Mouse (Mus musculus) liver, embryonic 12.5 days (tissue): ENCODE measurements around the gene Gpr87. TPM values are rescaled to one million over a fixed set of nuclear protein-coding genes. Genes with fewer than 3 reads are reported as not detected.

ENCODE experiments used
- ATAC-seq: fragments of 200-750 bp; cut with Nextera tagmentation; 2 replicates; pipeline ENCODE4 v1.8.0; 2017; ENCODE audit warnings: moderate number of reproducible peaks, mild to moderate bottlenecking, moderate library complexity
- H3K27ac ChIP-seq: fragments of 300-500 bp; sonication (generic); 2 replicates; pipeline ENCODE4 v1.5.1; 2016; ENCODE audit warnings: mild to moderate bottlenecking
- H3K27me3 ChIP-seq: fragments of 300-500 bp; sonication (generic); replicated peaks from 2 replicates; pipeline ENCODE4 v1.6.1; 2016; ENCODE audit warnings: mild to moderate bottlenecking, moderate library complexity
- H3K36me3 ChIP-seq: fragments of 300-500 bp; sonication (generic); 2 replicates; pipeline ENCODE4 v1.6.1; 2016; ENCODE audit warnings: mild to moderate bottlenecking, moderate library complexity
- H3K4me1 ChIP-seq: fragments of 300-500 bp; sonication (generic); 2 replicates; pipeline ENCODE4 v1.6.1; 2016
- H3K4me2 ChIP-seq: fragments of 300-500 bp; sonication (generic); 2 replicates; pipeline ENCODE4 v1.6.1; 2016; ENCODE audit warnings: mild to moderate bottlenecking, moderate library complexity
- H3K4me3 ChIP-seq: fragments of 300-500 bp; sonication (generic); 2 replicates; pipeline ENCODE4 v1.5.1; 2016; ENCODE audit warnings: mild to moderate bottlenecking, moderate library complexity
- H3K9ac ChIP-seq: fragments of 300-500 bp; sonication (generic); 2 replicates; pipeline ENCODE4 v1.6.1; 2016; ENCODE audit warnings: mild to moderate bottlenecking, moderate library complexity
- H3K9me3 ChIP-seq: fragments of 300-500 bp; sonication (generic); replicated peaks from 2 replicates; pipeline ENCODE4 v1.6.1; 2016; ENCODE audit warnings: mild to moderate bottlenecking, moderate library complexity
- WGBS: fragments of 180-500 bp; shearing (Covaris S2); methylation state at CpG from one replicate; pipeline ENCODE4 v1.1.7; 2016; ENCODE audit not compliant: insufficient replicate concordance; 5-methylcytosine and 5-hydroxymethylcytosine counted together
- polyA plus RNA-seq: library from polyadenylated mRNA; unstranded; fragments of >200 nt; fragmentation: Nextera tagmentation; extraction: Ambion mirVana; gene quantifications from 2 replicates; pipeline ENCODE4 v1.2.1, GENCODE M21; 2016

Gpr87 gene
- 0.08 TPM in 1 of 2 replicates, not detected in the other for polyA plus RNA-seq

DNA sequence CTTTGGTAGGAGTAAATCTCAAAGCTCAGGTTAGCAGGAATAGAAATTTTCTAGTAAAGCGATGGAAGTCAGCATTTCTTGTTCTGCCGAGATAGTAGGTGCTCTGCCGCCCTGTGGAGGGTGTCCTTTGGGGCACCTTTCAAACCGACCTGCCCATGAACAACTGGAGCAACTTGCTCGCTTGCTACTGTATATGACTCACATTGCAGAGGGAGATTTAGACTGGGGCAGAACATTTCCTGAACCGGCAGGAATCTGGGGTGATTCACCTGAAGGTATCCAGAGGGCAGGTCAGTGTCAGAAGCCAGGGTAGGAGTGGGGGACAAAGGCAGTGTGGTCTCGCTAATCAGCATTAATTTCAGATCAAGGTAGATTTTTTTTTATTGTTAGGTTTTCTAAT, at the start of gene Gpr87:
Gpr87 (minus strand) TSS at position 167 of the 400 bp plus-strand sequence.
- no peak within 1 kb of the TSS for H3K4me3 ChIP-seq
- no peak for ATAC-seq
- H3K27me3 ChIP-seq = no peaks in the 10 kb centered on the region
- no peak within 1 kb of the TSS for H3K4me2 ChIP-seq
- no peak within 1 kb of the TSS for H3K27ac ChIP-seq
- H3K4me1 ChIP-seq = no peaks in the 10 kb centered on the region
- H3K9ac ChIP-seq = no peak within 1 kb of the TSS
- WGBS = 71% methylated on average over 7 of the region's 7 CpGs
- no peaks in the 10 kb centered on the region for H3K9me3 ChIP-seq
- no peaks in the 10 kb centered on the region for H3K36me3 ChIP-seq

DNA sequence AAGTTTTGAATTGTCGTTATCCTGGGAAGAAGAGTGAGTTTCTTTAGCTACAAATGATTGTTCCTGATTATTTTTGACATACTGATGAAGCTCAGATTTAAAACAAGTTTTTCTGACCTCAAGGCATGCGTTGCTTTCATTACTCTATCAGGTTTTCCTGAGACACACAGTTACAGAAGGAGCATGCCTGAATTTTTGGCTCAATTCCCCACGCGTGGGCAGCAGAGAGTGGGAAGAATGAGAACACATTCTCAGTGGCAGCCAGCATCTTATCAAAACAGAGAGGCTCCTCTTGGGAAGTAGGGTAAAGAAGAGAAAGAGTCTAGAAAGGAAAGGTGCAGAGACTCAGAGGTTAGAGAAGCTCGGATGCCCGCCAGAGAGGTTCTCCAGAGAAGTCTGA, 48.5 kb upstream of the Gpr87 start:
- Histone ChIP-seq H3K36me3 (no peaks in the 10 kb centered on the region), H3K4me2 (no peak overlapping the region), H3K9me3 (no peaks in the 10 kb centered on the region), H3K9ac (no peak overlapping the region), H3K4me1 (no peaks in the 10 kb centered on the region), H3K4me3 (no peak overlapping the region), H3K27ac (no peak overlapping the region), H3K27me3 (no peaks in the 10 kb centered on the region)
- WGBS = 65% methylated on average over 6 of the region's 6 CpGs
- ATAC-seq = no peak

DNA sequence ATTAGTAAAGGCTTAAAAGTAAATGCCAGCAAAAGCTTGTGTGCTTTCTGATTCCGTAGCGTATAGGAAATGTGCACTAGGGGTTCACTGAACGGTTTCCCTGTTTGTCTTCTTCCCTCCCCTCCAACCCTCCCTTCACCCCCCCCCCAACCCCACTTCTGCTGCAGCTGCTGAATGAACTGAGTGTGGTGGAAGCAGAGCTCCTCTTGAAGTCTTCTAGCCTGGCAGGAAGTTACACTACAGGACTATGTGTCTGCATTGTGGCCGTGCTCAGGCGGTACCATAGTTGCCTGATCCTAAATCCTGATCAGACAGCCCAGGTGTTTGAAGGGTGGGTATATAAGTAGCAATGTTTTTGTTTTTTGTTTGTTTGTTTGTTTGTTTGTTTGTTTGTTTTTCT, 40.0 kb upstream of the Gpr87 start:
- no peak overlapping the region for H3K4me3 ChIP-seq
- no peaks in the 10 kb centered on the region for H3K9me3 ChIP-seq
- H3K27ac ChIP-seq = no peak overlapping the region
- H3K4me1 ChIP-seq = no peaks in the 10 kb centered on the region
- no peak overlapping the region for H3K9ac ChIP-seq
- H3K36me3 ChIP-seq = no peaks in the 10 kb centered on the region
- no peak for ATAC-seq
- H3K27me3 ChIP-seq = no peaks in the 10 kb centered on the region
- 32% methylated on average over 5 of the region's 5 CpGs for WGBS
- no peak overlapping the region for H3K4me2 ChIP-seq

DNA sequence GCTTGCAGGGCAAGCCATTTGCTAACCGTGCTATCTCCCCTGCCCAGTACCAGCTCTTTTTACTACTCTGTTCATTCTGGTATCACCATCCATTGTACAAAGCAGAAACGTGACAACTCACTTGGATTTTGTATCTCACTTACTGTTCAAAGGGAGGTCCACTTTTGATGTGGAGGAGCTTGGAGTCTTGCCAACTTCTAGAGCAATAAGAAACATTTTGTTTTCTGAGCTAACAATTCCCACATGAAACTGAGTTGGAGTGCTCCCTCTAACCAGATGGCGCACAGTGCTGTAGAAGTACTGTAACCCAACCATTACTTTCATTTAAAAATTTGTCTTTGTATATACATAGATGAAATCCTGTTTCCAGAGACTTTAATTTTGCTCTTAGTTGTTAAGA, 36.0 kb upstream of the Gpr87 start:
- Histone ChIP-seq H3K27me3 (no peaks in the 10 kb centered on the region), H3K4me1 (no peaks in the 10 kb centered on the region; the same call in 1 of the 2 replicates), H3K9ac (no peak overlapping the region), H3K36me3 (no peaks in the 10 kb centered on the region), H3K4me3 (no peak overlapping the region), H3K27ac (no peak overlapping the region), H3K4me2 (no peak overlapping the region), H3K9me3 (no peaks in the 10 kb centered on the region)
- 67% methylated on average over 3 of the region's 3 CpGs for WGBS
- no peak for ATAC-seq

DNA sequence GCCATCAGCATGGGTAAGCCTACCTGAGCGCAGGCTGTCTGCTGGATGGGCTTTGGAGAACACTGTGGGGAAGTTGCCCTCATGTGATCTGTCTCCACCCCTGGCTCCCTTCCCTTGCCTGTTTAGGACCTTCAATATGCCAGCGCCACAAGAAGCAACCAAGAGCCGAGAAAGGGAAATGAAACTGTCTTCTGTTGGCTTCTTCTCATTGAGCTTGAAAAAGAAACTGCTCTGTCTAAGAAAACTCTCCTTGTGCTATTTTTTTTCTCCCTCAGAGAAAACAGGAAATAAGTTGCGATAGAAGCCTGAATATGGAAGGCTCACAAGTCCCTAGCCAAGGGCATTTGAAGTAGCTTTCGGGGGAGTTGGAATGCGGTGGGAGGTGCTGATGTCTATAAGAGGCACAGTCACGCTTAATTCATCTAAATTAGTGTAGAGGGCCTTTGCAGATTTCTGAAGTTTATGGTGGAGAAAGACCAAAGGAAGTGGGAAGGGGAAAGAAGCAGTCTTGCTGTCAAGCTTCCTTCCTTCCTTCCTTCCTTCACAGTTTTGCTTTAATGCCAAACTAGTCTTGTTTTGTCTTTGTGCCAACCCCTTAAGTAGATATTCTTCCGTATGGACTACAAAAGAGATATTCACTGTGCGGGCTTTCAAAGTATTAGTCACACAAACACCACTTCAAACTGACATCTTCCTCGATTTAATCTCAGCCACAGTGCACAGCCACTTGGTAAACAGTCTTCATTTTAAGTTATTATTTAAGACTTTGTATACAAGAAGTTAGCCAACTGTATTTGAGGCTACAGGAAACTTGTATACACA, 34.0 kb upstream of the Gpr87 start:
- no peaks in the 10 kb centered on the region; the same call in 1 of the 2 replicates for H3K4me1 ChIP-seq
- no peaks in the 10 kb centered on the region for H3K9me3 ChIP-seq
- no peaks in the 10 kb centered on the region for H3K27me3 ChIP-seq
- H3K9ac ChIP-seq = no peak overlapping the region
- 44% methylated on average over 10 of the region's 10 CpGs for WGBS
- no peak for ATAC-seq
- no peak overlapping the region for H3K4me3 ChIP-seq
- H3K27ac ChIP-seq = peak overlapping the region; percentile 68
- H3K36me3 ChIP-seq = no peaks in the 10 kb centered on the region
- H3K4me2 ChIP-seq = no peak overlapping the region

DNA sequence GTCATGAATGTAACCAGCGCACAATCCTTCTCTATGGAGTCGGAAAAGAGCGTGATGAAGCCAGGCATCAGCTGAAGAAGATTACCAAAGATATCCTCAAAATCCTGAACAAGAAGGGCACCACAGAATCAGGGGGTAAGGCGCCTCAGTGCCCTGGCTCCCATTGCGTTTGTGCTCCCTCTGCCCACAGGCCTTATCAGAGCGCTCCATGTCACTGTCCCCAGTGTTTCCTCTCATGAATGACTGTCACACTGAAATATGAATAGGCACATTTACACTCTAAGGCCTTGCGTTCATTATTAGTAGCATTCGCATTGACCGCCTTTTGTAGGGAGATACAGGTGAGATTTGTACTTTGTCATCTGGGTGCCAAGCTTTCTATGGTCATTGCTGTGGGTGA, 32.8 kb upstream of the Gpr87 start:
- H3K36me3 ChIP-seq = no peaks in the 10 kb centered on the region
- no peak overlapping the region for H3K9ac ChIP-seq
- no peak overlapping the region for H3K4me3 ChIP-seq
- H3K9me3 ChIP-seq = no peaks in the 10 kb centered on the region
- H3K4me1 ChIP-seq = no peaks in the 10 kb centered on the region; the same call in 1 of the 2 replicates
- no peak overlapping the region for H3K4me2 ChIP-seq
- H3K27me3 ChIP-seq = no peaks in the 10 kb centered on the region
- H3K27ac ChIP-seq = no peak overlapping the region
- 61% methylated on average over 9 of the region's 9 CpGs for WGBS
- ATAC-seq = no peak

DNA sequence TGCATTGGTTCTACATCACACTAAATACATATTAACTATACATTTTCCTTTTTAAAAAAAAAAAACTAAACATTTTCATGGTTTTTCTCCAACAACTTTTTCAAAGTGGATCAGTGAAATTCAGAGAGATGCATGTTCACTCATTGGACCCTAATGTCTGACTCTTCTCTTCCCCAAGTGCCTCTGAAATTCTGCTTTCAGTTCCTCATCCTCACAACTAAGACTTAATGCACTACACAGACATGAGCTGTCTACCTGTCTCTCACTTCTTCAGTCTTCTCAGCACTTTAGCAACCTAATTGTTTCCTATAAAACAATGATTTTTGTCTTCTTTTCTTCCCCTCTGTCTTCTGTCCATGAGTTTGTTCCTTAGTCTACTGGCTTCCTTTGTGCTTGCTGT, 30.5 kb upstream of the Gpr87 start:
- Histone ChIP-seq H3K9ac (no peak overlapping the region), H3K36me3 (no peaks in the 10 kb centered on the region), H3K4me3 (no peak overlapping the region), H3K4me2 (no peak overlapping the region), H3K9me3 (no peaks in the 10 kb centered on the region), H3K27ac (no peak overlapping the region), H3K27me3 (no peaks in the 10 kb centered on the region), H3K4me1 (no peaks in the 10 kb centered on the region; the same call in 1 of the 2 replicates)
- no peak for ATAC-seq

DNA sequence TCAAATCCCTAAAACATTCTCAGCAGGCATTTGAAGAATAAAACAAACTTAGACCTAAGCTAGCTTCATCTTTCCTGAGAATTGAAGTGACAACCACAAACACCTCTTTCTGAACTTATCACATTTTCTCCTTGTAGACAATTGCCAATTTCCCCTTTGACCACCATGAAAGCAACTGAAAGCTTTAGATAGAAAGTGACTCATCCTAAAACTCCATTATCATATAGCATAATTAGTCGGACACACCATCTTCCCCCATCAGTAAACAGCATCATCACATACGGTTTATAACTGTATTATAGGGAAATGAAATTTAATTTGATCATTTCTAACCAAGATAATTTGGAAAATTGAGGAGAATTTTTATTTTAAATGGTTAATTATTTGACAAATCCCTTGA, 27.4 kb upstream of the Gpr87 start:
- Histone ChIP-seq H3K4me2 (no peak overlapping the region), H3K9ac (no peak overlapping the region), H3K36me3 (no peaks in the 10 kb centered on the region), H3K27ac (no peak overlapping the region), H3K9me3 (no peaks in the 10 kb centered on the region), H3K4me1 (no peaks in the 10 kb centered on the region), H3K4me3 (no peak overlapping the region), H3K27me3 (no peaks in the 10 kb centered on the region)
- no peak for ATAC-seq
- WGBS = 50% methylated on average over 2 of the region's 2 CpGs

DNA sequence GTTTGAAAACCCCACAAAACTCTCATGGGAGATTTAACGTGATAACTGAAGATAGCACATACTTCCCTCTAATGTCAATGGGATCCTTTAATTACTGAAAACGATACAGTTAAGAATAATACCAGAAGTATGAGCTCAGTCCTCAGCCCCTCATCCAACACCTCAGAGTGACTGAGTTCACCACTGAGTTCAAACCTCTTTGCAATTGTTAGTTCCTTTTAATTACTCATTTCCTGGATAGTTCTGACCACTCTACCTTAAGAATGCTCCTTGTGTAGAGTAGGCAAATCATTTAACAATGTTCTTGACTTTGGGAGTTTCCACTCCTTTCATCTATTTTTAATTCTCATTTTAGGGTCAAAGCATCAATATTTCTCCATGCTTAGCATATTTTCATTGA, 24.4 kb upstream of the Gpr87 start:
- Histone ChIP-seq H3K4me3 (no peak overlapping the region), H3K27ac (no peak overlapping the region), H3K27me3 (no peaks in the 10 kb centered on the region), H3K4me1 (no peaks in the 10 kb centered on the region), H3K4me2 (no peak overlapping the region), H3K9me3 (no peaks in the 10 kb centered on the region), H3K9ac (no peak overlapping the region), H3K36me3 (no peaks in the 10 kb centered on the region)
- no peak for ATAC-seq
- WGBS = 64% methylated on average over 2 of the region's 2 CpGs

DNA sequence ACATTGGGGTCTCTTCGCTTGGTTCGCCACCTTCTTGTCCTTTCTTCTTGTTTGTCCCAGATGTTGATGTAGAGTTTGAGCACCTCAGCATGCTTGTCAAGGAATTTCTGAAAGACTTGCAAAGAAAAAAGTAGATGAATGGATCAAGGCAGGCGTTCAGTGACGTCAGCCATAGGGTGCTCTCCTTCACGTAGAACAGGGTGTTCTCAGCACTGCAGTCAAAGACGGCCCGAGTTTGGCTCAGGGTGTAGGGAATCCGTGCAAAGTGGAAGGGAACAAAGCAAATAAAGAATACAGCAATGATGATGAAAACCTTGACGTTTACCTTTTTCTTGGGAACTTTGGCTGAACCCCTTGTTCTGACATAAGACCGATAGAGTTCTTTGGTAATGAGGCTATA, 22.3 kb upstream of the Gpr87 start:
- 79% methylated on average over 10 of the region's 10 CpGs for WGBS
- no peaks in the 10 kb centered on the region for H3K9me3 ChIP-seq
- H3K9ac ChIP-seq = no peak overlapping the region
- no peak overlapping the region for H3K4me2 ChIP-seq
- H3K27ac ChIP-seq = no peak overlapping the region
- H3K4me1 ChIP-seq = no peaks in the 10 kb centered on the region
- no peak overlapping the region for H3K4me3 ChIP-seq
- no peaks in the 10 kb centered on the region for H3K27me3 ChIP-seq
- no peaks in the 10 kb centered on the region for H3K36me3 ChIP-seq
- ATAC-seq = no peak

DNA sequence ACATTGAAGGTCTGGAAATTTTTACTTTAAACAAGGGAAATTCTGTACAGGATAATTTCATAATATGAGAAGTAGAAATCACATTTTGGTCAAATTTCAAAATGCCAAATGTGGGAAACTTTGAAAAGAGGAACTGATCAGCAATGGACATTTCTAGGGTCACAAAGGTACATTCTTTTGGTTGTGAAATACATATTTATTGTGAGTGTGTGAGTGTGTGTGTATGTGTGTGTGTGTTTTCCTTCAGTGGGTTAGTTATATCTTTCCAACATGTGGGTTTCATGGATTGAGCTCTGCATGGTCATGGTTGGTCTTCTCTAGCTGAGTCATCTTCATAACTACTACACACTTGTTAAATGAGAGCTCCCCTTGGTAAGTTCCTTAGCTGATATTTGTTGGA, 17.5 kb upstream of the Gpr87 start:
- ATAC-seq = no peak
- Histone ChIP-seq H3K36me3 (no peaks in the 10 kb centered on the region), H3K9me3 (no peaks in the 10 kb centered on the region), H3K27ac (peak overlapping the region; percentile 20; the same call in 1 of the 2 replicates), H3K4me2 (no peak overlapping the region), H3K4me3 (no peak overlapping the region), H3K27me3 (no peaks in the 10 kb centered on the region), H3K9ac (no peak overlapping the region), H3K4me1 (no peaks in the 10 kb centered on the region)

DNA sequence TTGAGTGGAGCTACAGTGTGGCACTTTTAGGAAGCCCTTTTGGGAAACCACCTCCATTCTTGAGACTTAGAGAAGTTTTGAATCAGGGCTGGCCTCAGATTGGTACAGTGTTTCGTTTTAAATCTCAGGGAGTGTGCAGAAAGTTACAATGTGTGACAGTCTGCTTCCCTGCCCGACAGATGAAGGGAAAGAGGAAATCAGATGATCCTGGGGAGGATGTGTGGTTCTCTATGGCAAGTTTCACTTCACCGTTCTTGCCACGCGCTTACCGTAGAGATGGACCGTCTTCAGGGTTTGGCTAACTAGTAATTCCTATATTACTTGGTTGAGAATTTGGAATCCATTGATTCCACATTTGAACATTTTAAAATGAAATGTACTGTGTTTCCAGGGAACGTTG, 16.9 kb upstream of the Gpr87 start:
- Histone ChIP-seq H3K27me3 (no peaks in the 10 kb centered on the region), H3K27ac (no peak overlapping the region), H3K4me3 (no peak overlapping the region), H3K9me3 (no peaks in the 10 kb centered on the region), H3K9ac (no peak overlapping the region), H3K4me2 (no peak overlapping the region), H3K4me1 (no peaks in the 10 kb centered on the region), H3K36me3 (no peaks in the 10 kb centered on the region)
- 55% methylated on average over 8 of the region's 8 CpGs for WGBS
- ATAC-seq = no peak

DNA sequence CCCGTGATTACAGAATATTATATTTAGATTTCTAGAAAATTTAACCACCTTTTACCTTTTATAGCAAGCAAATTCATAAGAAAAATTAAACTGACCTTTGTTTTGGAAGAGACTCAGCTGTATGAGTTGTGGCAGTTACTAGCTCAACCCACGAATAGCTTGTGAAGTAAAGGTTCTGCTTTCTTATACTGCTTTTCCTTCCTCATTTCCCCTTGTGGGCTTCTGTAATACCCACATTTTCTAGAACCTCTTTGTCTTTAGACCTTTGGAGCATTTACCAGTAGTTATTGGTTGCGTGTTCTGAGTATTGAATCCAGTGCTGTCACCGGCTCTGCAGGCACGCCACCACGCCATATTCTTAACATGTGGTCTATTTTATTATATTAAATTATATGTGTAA, 15.8 kb upstream of the Gpr87 start, which contains the start of gene P2ry13:
P2ry13 (minus strand) TSS at position 156 of the 400 bp plus-strand sequence.
- no peaks in the 10 kb centered on the region for H3K36me3 ChIP-seq
- H3K27ac ChIP-seq = no peak within 1 kb of the TSS
- 63% methylated on average over 6 of the region's 6 CpGs for WGBS
- H3K9me3 ChIP-seq = no peaks in the 10 kb centered on the region
- H3K9ac ChIP-seq = no peak within 1 kb of the TSS
- H3K27me3 ChIP-seq = no peaks in the 10 kb centered on the region
- H3K4me3 ChIP-seq = no peak within 1 kb of the TSS
- H3K4me2 ChIP-seq = no peak within 1 kb of the TSS
- no peak for ATAC-seq
- H3K4me1 ChIP-seq = 0 out of 2 replicates have a peak, but pooled peaks cover 2% of the 10 kb centered on the region
